Mouse (Mus musculus) C2C12 (cell line): ENCODE measurements around the gene Tmod4. TPM values are rescaled to one million over a fixed set of nuclear protein-coding genes. Genes with fewer than 3 reads are reported as not detected.

ENCODE experiments used
- H3K27me3 ChIP-seq: one replicate; pipeline ENCODE4 v1.6.1; 2011; ENCODE audit not compliant: control insufficient read depth, insufficient read depth, insufficient read length
- H3K36me3 ChIP-seq: one replicate; pipeline ENCODE4 v1.6.1; 2011; ENCODE audit not compliant: control insufficient read depth, insufficient read depth
- H3K4me3 ChIP-seq: one replicate; pipeline ENCODE4 v1.5.1; 2011; ENCODE audit warnings: mild to moderate bottlenecking, control low read depth; ENCODE audit not compliant: poor library complexity, insufficient read depth, severe bottlenecking
- H3K79me2 ChIP-seq: one replicate; pipeline ENCODE4 v1.6.1; 2011; ENCODE audit not compliant: control insufficient read depth, insufficient read depth
- H3K79me3 ChIP-seq: one replicate; pipeline ENCODE4 v1.6.1; 2011; ENCODE audit warnings: low read depth, control low read depth
- H3ac ChIP-seq: one replicate; pipeline ENCODE3; 2011; ENCODE audit warnings: low read depth; ENCODE audit not compliant: control insufficient read depth, insufficient read length
- CEBPB ChIP-seq: IDR thresholded peaks from one replicate; pipeline ENCODE4 v1.6.1; 2011; ENCODE audit warnings: low read depth, mild to moderate bottlenecking, control low read depth, moderate library complexity
- CTCF ChIP-seq: IDR thresholded peaks from one replicate; pipeline ENCODE4 v1.5.1; 2011; ENCODE audit not compliant: control insufficient read depth, insufficient read depth, insufficient read length
- FOSL1 ChIP-seq: IDR thresholded peaks from one replicate; pipeline ENCODE4 v1.8.0; 2011; ENCODE audit warnings: mild to moderate bottlenecking, low read length; ENCODE audit not compliant: poor library complexity, insufficient read depth, severe bottlenecking
- MAX ChIP-seq: IDR thresholded peaks from one replicate; pipeline ENCODE4 v1.6.1; 2011; ENCODE audit warnings: mild to moderate bottlenecking, control low read depth
- MYOD1 ChIP-seq: IDR thresholded peaks from one replicate; pipeline ENCODE4 v1.6.1; 2011; ENCODE audit warnings: low read depth; ENCODE audit not compliant: control insufficient read depth, insufficient read length
- MYOG ChIP-seq: IDR thresholded peaks from one replicate; pipeline ENCODE4 v1.6.1; 2011; ENCODE audit not compliant: control insufficient read depth, insufficient read length; ENCODE audit errors: extremely low read depth
- USF1 ChIP-seq: IDR thresholded peaks from one replicate; pipeline ENCODE4 v1.6.1; 2011; ENCODE audit warnings: low read depth, mild to moderate bottlenecking, control low read depth, moderate library complexity
- microRNA-seq: library from miRNA; unstranded; fragments of <30 nt; microRNA quantifications from one replicate; pipeline ENCODE4, GENCODE M21; 2019; ENCODE audit warnings: borderline microRNAs expressed
- polyA plus RNA-seq: library from polyadenylated mRNA; unstranded; fragments of >200 nt; fragmentation: generic; extraction: Trizol; gene quantifications from one replicate; pipeline ENCODE4 v1.2.1, GENCODE M21; 2012; ENCODE audit warnings: missing spikeins

Tmod4 gene
- polyA plus RNA-seq, 1 experiment = 0.23 TPM

DNA sequence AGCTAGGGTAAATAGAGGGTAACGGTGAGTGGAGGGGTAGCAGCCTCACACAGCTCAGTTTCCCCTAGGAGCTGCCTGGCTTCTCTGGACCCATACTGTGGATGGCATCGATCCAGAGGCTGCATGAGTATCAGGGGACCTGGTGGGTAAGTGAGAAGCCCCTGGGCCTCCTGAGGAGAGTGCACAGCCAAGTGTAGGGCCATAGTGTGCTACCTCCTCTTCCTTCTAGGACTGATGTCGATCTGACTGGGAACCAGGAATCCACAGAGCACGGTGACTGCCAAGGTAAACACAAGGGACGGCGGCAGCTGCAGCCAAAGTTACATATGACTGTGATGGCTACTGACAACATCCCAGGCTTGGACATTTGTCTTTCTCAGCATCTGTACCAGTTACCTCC, 46.8 kb downstream of the Tmod4 start:
- Histone ChIP-seq H3K4me3 (no peak overlapping the region), H3K36me3 (no peaks in the 10 kb centered on the region), H3K79me3 (no peaks in the 10 kb centered on the region), H3K79me2 (no peaks in the 10 kb centered on the region), H3K27me3 (no peaks in the 10 kb centered on the region), H3ac (no peak overlapping the region)
- TF ChIP-seq CTCF = no peak
- no peak for TF ChIP-seq MYOD1
- TF ChIP-seq MAX = no peak
- no peak for TF ChIP-seq CEBPB
- TF ChIP-seq USF1 = no peak
- TF ChIP-seq FOSL1 = no peak

- Histone ChIP-seq H3K36me3 (no peaks in the 10 kb centered on the region), H3K4me3 (no peak overlapping the region), H3K79me2 (no peaks in the 10 kb centered on the region), H3K79me3 (no peaks in the 10 kb centered on the region), H3K27me3 (no peaks in the 10 kb centered on the region), H3ac (no peak overlapping the region)
- TF ChIP-seq MAX = no peak
- no peak for TF ChIP-seq USF1
Measured at GRCm38 (mm10) chr3:95172526-95173255, 48.4 kb downstream of the Tmod4 start.

GRCm38 (mm10) chr3:95173256-95173949, 49.1 kb downstream of the Tmod4 start:
- H3K36me3 ChIP-seq = no peaks in the 10 kb centered on the region
- TF ChIP-seq CTCF (no peak), FOSL1 (no peak), MYOD1 (no peak), USF1 (no peak), MAX (no peak), MYOG (no peak), CEBPB (no peak)
- H3ac ChIP-seq = no peak overlapping the region
- H3K27me3 ChIP-seq = no peaks in the 10 kb centered on the region
- H3K4me3 ChIP-seq = no peak overlapping the region
- no peaks in the 10 kb centered on the region for H3K79me3 ChIP-seq
- H3K79me2 ChIP-seq = no peaks in the 10 kb centered on the region

DNA sequence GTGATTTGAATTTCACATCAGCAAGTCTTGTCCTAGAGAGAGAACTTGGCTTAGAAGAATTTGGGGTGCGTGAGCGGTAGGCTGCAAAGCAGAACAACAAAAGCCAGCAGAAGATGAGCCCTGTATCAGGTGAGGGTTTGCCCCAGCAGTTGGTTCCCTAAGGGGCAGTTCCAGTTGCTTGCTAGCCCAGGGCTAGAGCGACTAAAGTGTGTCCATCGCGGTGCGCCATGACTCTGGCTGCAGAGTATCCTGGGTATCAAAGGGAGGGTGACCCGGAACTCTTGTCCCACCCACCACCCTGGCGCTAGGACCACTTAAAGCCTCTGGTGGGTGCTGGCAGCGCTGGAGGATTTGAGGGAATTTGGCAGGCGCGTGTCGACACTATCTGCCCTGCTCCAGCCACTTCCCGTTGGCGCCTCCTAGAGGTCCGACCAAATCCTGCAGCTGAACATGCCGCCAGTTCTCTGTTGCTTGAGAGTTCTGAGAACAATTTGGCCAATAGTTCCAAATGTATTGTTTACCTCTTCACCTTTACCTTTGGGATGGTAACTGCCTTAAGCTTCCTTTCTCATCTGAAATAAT, 49.8 kb downstream of the Tmod4 start:
- no peak overlapping the region for H3ac ChIP-seq
- no peaks in the 10 kb centered on the region for H3K79me3 ChIP-seq
- H3K27me3 ChIP-seq = no peaks in the 10 kb centered on the region
- no peaks in the 10 kb centered on the region for H3K79me2 ChIP-seq
- no peaks in the 10 kb centered on the region for H3K36me3 ChIP-seq
- TF ChIP-seq CTCF = peak; percentile 14
- TF ChIP-seq MYOD1 = no peak
- no peak overlapping the region for H3K4me3 ChIP-seq

DNA sequence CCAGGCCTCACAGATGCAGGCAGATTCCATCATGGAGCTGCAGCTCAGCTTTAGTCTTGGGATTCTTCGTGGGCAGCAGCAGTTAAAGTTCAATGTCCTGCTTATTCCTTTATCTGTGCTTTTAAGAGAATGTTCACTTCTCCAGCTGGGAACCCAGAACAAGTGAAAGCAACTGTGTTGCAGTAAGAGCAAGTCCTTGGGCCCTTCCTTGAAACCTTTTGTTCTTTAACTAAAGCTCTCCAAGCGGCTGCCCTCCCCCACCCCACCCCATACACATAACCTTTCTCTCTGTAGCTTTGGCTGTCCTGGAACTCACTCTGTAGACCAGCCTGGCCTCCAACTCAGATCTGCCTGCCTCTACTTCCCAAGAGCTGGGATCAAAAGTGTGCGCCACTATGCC, 52.2 kb downstream of the Tmod4 start:
- H3K79me2 ChIP-seq = no peaks in the 10 kb centered on the region
- no peak overlapping the region for H3K4me3 ChIP-seq
- H3K36me3 ChIP-seq = no peaks in the 10 kb centered on the region
- H3K27me3 ChIP-seq = no peaks in the 10 kb centered on the region
- no peak for TF ChIP-seq FOSL1
- TF ChIP-seq MAX = no peak
- TF ChIP-seq CTCF = no peak
- no peak for TF ChIP-seq MYOG
- TF ChIP-seq USF1 = no peak
- no peak for TF ChIP-seq MYOD1
- no peak for TF ChIP-seq CEBPB
- H3K79me3 ChIP-seq = no peaks in the 10 kb centered on the region
- H3ac ChIP-seq = no peak overlapping the region

DNA sequence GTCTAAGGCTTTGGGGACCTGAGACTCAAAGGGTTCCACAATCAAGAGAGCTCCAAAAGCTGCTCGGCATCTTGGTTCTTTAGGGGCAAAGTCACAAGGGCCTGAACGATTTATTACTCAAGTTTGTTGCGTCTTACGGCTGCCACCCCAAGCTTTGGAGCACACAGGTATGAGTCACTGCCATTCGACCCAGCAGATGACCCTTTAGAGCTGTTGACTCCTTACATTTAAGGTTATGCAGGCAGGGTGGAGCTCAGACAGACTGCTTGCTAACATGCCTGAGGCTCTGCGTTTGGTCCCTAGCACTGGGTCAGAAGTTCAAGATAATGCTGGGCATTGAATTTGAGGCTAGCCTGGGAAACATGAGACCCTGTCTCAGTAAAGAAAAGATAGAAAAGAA, 53.3 kb downstream of the Tmod4 start:
- no peaks in the 10 kb centered on the region for H3K79me2 ChIP-seq
- H3K36me3 ChIP-seq = peaks cover 8% of the 10 kb centered on the region
- TF ChIP-seq CEBPB = no peak
- TF ChIP-seq FOSL1 = peak; percentile 9
- no peak overlapping the region for H3K4me3 ChIP-seq
- no peaks in the 10 kb centered on the region for H3K79me3 ChIP-seq
- no peak overlapping the region for H3ac ChIP-seq
- H3K27me3 ChIP-seq = no peaks in the 10 kb centered on the region

Small RNA genes within 50 kb of the gene (microRNA-seq; reads per million reads assigned to microRNA genes)
- not detected for gene Mir8099-1

Other genes with a start within 250 kb of the Tmod4 start
- 496 TPM for gene Psmb4, start 237.5 kb upstream of the Tmod4 start, polyA plus RNA-seq
- gene Selenbp1, start 191.4 kb upstream of the Tmod4 start, polyA plus RNA-seq = 0.16 TPM
- 3.0 TPM for gene Rfx5, start 170.4 kb upstream of the Tmod4 start, polyA plus RNA-seq
- gene Pi4kb, start 149.7 kb upstream of the Tmod4 start, polyA plus RNA-seq = 33.2 TPM
- 15.3 TPM for gene Zfp687, start 109.0 kb upstream of the Tmod4 start, polyA plus RNA-seq
- 264 TPM for gene Psmd4, start 81.9 kb upstream of the Tmod4 start, polyA plus RNA-seq
- gene Pip5k1a, start 17.5 kb upstream of the Tmod4 start, polyA plus RNA-seq = 21.2 TPM
- 83.4 TPM for gene Vps72, start 13.5 kb upstream of the Tmod4 start, polyA plus RNA-seq
- 22.2 TPM for gene Scnm1, start 9.5 kb downstream of the Tmod4 start, polyA plus RNA-seq
- 3.4 TPM for gene Lysmd1, start 9.6 kb downstream of the Tmod4 start, polyA plus RNA-seq
- 0.21 TPM for gene Tnfaip8l2, start 17.9 kb downstream of the Tmod4 start, polyA plus RNA-seq
- gene Sema6c, start 36.0 kb downstream of the Tmod4 start, polyA plus RNA-seq = 5.4 TPM
- gene Gabpb2, start 93.4 kb downstream of the Tmod4 start, polyA plus RNA-seq = 5.7 TPM
- gene Cdc42se1, start 104.3 kb downstream of the Tmod4 start, polyA plus RNA-seq = 80.9 TPM
- 19.6 TPM for gene Mllt11, start 107.7 kb downstream of the Tmod4 start, polyA plus RNA-seq
- 0.11 TPM for gene Gm128, start 117.1 kb downstream of the Tmod4 start, polyA plus RNA-seq
- gene Bnipl, start 126.7 kb downstream of the Tmod4 start, polyA plus RNA-seq = 0.34 TPM
- gene Mindy1, start 156.9 kb downstream of the Tmod4 start, polyA plus RNA-seq = 43.6 TPM
- gene Prune1, start 157.6 kb downstream of the Tmod4 start, polyA plus RNA-seq = 16.1 TPM
- gene Anxa9, start 182.7 kb downstream of the Tmod4 start, polyA plus RNA-seq = 1.6 TPM
- 146 TPM for gene Cers2, start 190.3 kb downstream of the Tmod4 start, polyA plus RNA-seq
- 15.6 TPM for gene Setdb1, start 232.7 kb downstream of the Tmod4 start, polyA plus RNA-seq